Mouse (Mus musculus): Measurements from ENCODE around the gene Plxnb1. TPM values are rescaled to one million over a fixed set of nuclear protein-coding genes. Genes with fewer than 3 reads are reported as not detected.

The Plxnb1 gene
- polyA plus RNA-seq, 1 experiment from 2014 or later: 19.9 TPM

DNA sequence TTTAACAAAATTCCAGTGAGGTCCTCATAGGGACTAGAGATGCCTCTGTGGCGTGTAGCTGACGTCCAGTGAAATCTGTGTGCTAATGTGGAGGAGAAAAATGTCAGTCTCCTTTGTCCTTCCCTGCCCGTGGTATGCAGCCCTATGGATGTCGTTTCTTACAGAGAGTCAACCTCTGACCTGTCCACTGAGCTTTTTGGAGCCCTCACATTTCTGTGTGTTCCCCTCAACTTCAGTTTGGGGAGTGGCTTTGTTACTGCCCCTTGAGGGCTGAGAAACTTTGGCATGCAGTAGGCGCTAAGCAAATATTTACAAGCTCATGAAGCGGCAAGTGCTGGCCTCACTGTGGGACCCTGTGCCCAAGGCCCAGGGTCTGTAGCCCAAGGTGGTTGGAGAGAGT, 2.1 kb downstream of the Plxnb1 start:
- Histone ChIP-seq H3K27me3 (no peaks in the 10 kb centered on the region), H3K9ac (peak overlapping the region; percentile 95), H3K36me3 (peaks cover 32% of the 10 kb centered on the region), H3K4me3 (peak overlapping the region; percentile 63), H3K4me2 (peak overlapping the region; percentile 97), H3K9me3 (no peaks in the 10 kb centered on the region), H3K27ac (replicated peaks) (peak overlapping the region; percentile 100), H3K4me1 (replicated peaks) (peaks cover 70% of the 10 kb centered on the region)
- WGBS: 16% methylated on average over 6 of the region's 6 CpGs
- no peak for ATAC-seq (ENCODE audit: low read depth)

DNA sequence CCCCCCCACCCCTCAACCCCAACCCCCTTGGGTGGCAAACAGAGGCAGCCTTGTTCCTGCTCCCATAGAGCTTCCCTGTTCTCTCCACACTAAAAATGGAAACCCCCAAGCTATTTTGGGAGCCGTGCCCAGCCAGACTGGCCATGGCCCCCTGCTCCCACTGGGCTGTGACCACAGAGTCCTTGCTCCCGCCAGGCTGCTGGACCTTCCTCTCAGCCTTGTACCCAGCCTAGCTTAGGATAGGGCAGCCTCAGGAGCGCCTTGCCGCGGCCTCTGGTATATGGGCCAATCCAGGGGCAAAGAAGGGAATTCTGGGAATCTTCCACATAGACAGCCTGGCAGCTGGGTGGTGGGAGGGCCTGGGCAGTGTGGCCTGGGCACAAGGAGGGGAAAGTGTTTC, 2.6 kb downstream of the Plxnb1 start:
- Histone ChIP-seq H3K4me2 (peak overlapping the region; percentile 97), H3K4me1 (replicated peaks) (peaks cover 73% of the 10 kb centered on the region), H3K9me3 (no peaks in the 10 kb centered on the region), H3K36me3 (peaks cover 34% of the 10 kb centered on the region), H3K9ac (peak overlapping the region; percentile 95), H3K4me3 (peak overlapping the region; percentile 63), H3K27me3 (no peaks in the 10 kb centered on the region), H3K27ac (replicated peaks) (peak overlapping the region; percentile 100)
- WGBS: 45% methylated on average over 5 of the region's 5 CpGs
- peak; percentile 9; the same call in 1 of the 2 replicates for ATAC-seq (ENCODE audit: low read depth)

DNA sequence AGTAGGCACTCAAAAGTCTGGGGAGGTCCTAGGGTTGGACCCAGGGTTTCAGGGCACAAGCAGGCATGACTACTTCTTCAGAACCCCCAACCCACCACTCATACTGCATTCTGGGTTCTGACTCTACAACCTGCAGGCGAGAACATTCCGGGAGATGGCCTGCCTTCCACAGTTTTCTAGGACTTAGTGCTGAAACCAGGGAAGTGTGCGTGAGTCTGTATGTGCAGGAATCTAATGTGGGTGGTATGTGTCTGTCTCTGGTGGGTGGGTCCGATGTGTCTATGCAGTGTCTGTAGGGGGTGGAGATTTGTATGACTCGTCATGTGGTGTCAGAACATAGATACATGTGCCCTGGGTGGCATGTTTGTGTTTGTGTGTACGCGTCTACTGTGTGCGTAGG, 3.2 kb downstream of the Plxnb1 start:
- no peaks in the 10 kb centered on the region for H3K9me3 ChIP-seq
- peaks cover 73% of the 10 kb centered on the region for H3K4me1 ChIP-seq (replicated peaks)
- peak overlapping the region; percentile 63 for H3K4me3 ChIP-seq
- peak overlapping the region; percentile 100 for H3K27ac ChIP-seq (replicated peaks)
- no peak for ATAC-seq (ENCODE audit: low read depth)
- H3K4me2 ChIP-seq: peak overlapping the region; percentile 97
- 80% methylated on average over 8 of the region's 8 CpGs for WGBS
- peaks cover 39% of the 10 kb centered on the region for H3K36me3 ChIP-seq
- peak overlapping the region; percentile 95 for H3K9ac ChIP-seq
- no peaks in the 10 kb centered on the region for H3K27me3 ChIP-seq

DNA sequence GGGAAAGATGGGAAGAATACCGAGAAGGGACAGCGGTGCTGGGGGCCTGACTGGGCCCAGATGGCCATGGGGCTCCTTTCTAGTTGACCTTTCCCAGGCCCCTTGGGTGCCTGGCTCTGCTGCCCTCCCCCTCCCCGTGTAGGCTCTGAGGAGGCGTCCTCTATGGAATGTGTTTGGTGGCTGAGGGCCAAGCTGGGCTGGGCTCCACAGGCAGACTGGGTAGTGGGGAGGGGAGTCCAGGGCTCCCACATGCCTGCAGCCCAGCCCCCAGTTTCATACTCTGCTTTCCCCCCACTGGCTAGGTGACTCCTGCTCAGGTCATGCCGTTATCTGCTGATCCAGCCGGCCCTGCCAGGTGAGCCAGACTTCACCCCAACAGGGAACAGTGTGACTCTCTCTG, 3.8 kb downstream of the Plxnb1 start:
- Histone ChIP-seq H3K9ac (peak overlapping the region; percentile 95), H3K4me1 (replicated peaks) (peaks cover 73% of the 10 kb centered on the region), H3K27ac (replicated peaks) (peak overlapping the region; percentile 100), H3K27me3 (no peaks in the 10 kb centered on the region), H3K36me3 (peaks cover 45% of the 10 kb centered on the region), H3K4me2 (peak overlapping the region; percentile 97), H3K4me3 (peak overlapping the region; percentile 63), H3K9me3 (no peaks in the 10 kb centered on the region)
- no peak for ATAC-seq (ENCODE audit: low read depth)
- WGBS: 44% methylated on average over 5 of the region's 6 CpGs

DNA sequence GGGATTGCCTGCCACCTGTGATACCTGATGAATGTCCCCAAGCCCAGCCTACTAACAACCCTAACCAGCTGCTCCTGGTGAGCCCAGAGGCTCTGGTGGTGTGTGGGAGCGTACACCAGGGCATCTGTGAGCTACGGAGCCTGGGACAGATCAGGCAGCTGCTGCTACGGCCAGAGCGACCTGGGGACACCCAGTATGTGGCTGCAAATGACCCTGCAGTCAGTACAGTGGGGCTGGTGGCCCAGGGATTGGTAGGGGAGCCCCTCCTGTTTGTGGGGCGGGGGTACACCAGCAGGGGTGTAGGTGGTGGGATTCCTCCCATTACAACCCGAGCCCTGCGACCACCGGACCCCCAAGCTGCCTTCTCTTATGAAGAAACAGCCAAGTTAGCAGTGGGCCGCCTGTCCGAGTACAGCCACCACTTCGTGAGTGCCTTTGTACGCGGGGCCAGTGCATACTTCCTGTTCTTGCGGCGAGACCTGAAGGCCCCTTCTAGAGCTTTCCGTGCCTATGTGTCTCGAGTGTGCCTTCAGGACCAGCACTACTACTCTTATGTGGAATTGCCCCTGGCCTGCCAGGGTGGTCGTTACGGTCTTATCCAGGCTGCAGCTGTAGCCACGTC, 5.2 kb downstream of the Plxnb1 start:
- H3K4me2 ChIP-seq: no peak overlapping the region
- peaks cover 58% of the 10 kb centered on the region for H3K36me3 ChIP-seq
- H3K27ac ChIP-seq (replicated peaks): no peak overlapping the region

DNA sequence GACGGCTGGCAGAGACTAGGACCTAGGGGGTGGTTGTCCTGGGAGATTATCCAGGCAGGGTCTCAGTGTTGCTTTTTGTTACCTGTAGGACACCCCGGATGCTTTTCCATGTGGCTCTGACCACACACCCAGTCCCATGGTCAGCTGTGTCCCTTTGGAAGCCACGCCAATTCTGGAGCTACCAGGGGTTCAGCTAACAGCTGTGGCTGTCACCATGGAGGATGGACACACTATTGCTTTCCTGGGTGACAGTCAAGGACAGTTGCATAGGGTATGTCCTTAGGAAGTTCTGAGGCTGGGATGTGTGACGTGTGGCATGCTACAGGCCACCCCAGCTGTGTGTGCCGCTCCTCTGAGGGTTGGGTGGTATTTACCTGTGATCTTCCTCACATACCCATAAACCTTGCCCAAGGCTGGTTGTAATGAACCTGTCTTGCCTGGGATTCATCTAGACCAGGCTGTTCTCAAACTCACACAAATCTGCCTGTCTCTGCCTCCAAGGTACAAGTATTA, 6.8 kb downstream of the Plxnb1 start:
- Histone ChIP-seq H3K4me2 (no peak overlapping the region), H3K36me3 (peaks cover 74% of the 10 kb centered on the region), H3K27ac (replicated peaks) (no peak overlapping the region), H3K9me3 (no peaks in the 10 kb centered on the region), H3K27me3 (no peaks in the 10 kb centered on the region), H3K9ac (no peak overlapping the region), H3K4me1 (replicated peaks) (peaks cover 83% of the 10 kb centered on the region), H3K4me3 (no peak overlapping the region)
- 94% methylated on average over 5 of the region's 5 CpGs for WGBS
- ATAC-seq (ENCODE audit: low read depth): no peak

More for the DNA sequence above, 5.2 kb downstream of the Plxnb1 start:
- 0 out of 2 replicates have a peak overlapping the region, but pooled peaks have one; percentile 95 for H3K9ac ChIP-seq
- no peaks in the 10 kb centered on the region for H3K9me3 ChIP-seq
- no peaks in the 10 kb centered on the region for H3K27me3 ChIP-seq
- peaks cover 79% of the 10 kb centered on the region for H3K4me1 ChIP-seq (replicated peaks)
- 86% methylated on average over 20 of the region's 20 CpGs for WGBS
- ATAC-seq (ENCODE audit: low read depth): no peak
- H3K4me3 ChIP-seq: no peak overlapping the region

DNA sequence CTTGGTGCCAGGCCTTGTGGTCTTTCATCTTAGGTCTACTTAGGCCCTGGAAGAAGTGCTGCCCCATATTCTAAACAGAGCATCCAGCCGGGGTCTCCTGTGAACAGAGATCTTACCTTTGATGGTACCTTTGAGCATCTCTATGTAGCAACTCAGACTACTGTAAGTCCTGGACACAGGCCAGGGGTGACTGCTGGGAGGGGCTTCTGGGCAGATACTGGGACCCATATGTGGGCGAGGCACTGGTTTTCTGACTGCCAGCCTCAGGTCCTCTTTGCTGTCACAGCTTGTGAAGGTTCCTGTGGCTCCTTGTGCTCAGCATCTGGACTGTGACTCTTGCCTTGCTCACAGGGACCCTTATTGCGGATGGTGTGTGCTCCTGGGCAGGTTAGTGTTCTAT, 7.4 kb downstream of the Plxnb1 start:
- H3K9me3 ChIP-seq: no peaks in the 10 kb centered on the region
- no peak overlapping the region for H3K4me2 ChIP-seq
- H3K27ac ChIP-seq (replicated peaks): no peak overlapping the region
- no peak overlapping the region for H3K9ac ChIP-seq
- no peak overlapping the region for H3K4me3 ChIP-seq
- peaks cover 81% of the 10 kb centered on the region for H3K4me1 ChIP-seq (replicated peaks)
- ATAC-seq (ENCODE audit: low read depth): no peak
- 92% methylated on average over 3 of the region's 3 CpGs for WGBS
- no peaks in the 10 kb centered on the region for H3K27me3 ChIP-seq
- peaks cover 77% of the 10 kb centered on the region for H3K36me3 ChIP-seq

DNA sequence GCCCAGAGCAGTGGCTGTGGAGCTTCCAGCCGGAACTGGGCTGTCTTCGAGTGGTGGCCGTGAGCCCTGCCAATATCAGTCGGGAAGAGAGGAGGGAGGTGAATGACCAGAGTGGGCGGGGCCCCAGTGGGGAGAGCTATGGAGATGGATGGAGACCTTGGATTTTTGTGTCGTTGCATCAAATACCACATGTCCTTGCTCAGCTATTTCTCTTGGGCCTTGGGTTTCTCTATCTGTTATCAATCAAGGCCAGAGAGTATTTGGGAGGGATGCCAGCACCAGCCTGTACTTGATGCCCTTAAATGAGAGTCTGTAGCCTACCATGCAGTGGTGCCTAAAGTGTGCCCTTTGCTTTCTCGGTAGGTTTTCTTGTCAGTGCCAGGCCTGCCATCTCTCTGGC, 8.1 kb downstream of the Plxnb1 start:
- Histone ChIP-seq H3K36me3 (peaks cover 84% of the 10 kb centered on the region), H3K9ac (no peak overlapping the region), H3K9me3 (no peaks in the 10 kb centered on the region), H3K27me3 (no peaks in the 10 kb centered on the region), H3K4me1 (replicated peaks) (peaks cover 74% of the 10 kb centered on the region), H3K27ac (replicated peaks) (no peak overlapping the region), H3K4me3 (no peak overlapping the region), H3K4me2 (no peak overlapping the region)
- 79% methylated on average over 7 of the region's 7 CpGs for WGBS
- ATAC-seq (ENCODE audit: low read depth): no peak

DNA sequence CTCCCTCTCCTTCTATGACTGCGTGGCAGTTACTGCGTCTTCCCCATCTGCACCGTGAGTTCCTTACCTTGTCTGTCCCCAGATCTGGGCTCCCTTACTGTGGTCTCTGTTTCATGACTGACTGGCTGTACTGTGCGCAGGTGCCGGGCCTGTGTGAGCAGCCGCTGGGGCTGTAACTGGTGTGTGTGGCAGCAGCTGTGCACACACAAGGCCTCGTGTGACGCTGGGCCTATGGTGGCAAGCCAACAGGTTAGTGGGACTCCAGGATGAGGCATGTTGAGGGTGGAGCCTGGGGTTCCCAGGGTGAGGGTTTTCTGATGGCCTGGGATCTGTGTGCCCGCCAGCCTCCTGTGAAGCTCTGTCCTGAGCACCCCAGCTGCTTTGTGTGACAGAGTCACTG, 8.9 kb downstream of the Plxnb1 start:
- H3K4me1 ChIP-seq (replicated peaks): peaks cover 66% of the 10 kb centered on the region
- H3K4me3 ChIP-seq: no peak overlapping the region
- 82% methylated on average over 9 of the region's 9 CpGs for WGBS
- peaks cover 93% of the 10 kb centered on the region for H3K36me3 ChIP-seq
- no peaks in the 10 kb centered on the region for H3K27me3 ChIP-seq
- H3K27ac ChIP-seq (replicated peaks): 0 out of 2 replicates have a peak overlapping the region, but pooled peaks have one; percentile 33
- no peak overlapping the region for H3K4me2 ChIP-seq
- no peak overlapping the region for H3K9ac ChIP-seq
- ATAC-seq (ENCODE audit: low read depth): no peak
- no peaks in the 10 kb centered on the region for H3K9me3 ChIP-seq

DNA sequence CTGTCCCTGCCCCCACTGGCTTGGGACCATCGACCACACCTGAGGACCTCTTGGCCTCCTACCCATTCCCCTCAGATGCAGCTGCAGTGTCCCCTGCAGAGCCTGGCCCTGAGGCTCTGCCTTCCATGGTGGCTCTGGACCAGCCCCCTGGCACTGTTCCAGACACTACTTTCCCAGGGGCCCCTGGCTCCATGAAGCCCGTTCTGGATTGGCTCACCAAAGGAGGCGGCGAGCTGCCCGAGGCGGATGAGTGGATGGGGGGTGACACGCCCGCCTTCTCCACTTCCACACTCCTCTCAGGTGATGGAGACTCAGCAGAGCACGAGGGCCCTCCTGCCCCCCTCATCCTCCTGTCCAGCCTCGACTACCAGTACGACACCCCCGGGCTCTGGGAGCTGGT, 9.8 kb downstream of the Plxnb1 start:
- Histone ChIP-seq H3K27me3 (no peaks in the 10 kb centered on the region), H3K9ac (no peak overlapping the region; the same call in 1 of the 2 replicates), H3K4me1 (replicated peaks) (peaks cover 56% of the 10 kb centered on the region), H3K4me2 (no peak overlapping the region), H3K4me3 (no peak overlapping the region), H3K36me3 (peaks cover 93% of the 10 kb centered on the region), H3K27ac (replicated peaks) (peak overlapping the region; percentile 33; the same call in 1 of the 2 replicates), H3K9me3 (no peaks in the 10 kb centered on the region)
- ATAC-seq (ENCODE audit: low read depth): 0 out of 2 replicates have a peak, but pooled peaks have one; percentile 11
- 71% methylated on average over 12 of the region's 12 CpGs for WGBS

DNA sequence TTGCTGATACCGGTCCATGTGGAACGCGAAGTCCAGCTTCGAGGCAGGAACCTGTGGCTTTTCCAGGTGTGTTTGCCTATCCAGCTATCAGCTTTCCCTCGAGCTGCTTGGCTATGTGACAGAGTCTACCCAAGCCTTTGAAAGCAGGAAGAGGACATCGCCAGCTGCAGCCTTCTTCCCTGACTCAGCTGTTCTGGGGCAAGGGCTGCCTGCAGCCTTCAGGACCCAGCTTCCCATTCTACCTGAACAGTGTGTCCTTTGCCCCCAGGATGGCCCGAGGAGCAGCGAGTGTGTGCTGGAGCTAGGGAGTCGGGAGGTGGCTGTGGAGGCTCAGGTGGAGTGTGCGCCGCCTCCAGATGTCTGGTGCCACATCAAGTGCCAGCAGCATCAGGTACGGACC, 10.5 kb downstream of the Plxnb1 start:
- H3K27ac ChIP-seq (replicated peaks): no peak overlapping the region
- H3K9me3 ChIP-seq: no peaks in the 10 kb centered on the region
- no peak overlapping the region for H3K4me3 ChIP-seq
- ATAC-seq (ENCODE audit: low read depth): no peak
- no peaks in the 10 kb centered on the region for H3K27me3 ChIP-seq
- no peak overlapping the region for H3K9ac ChIP-seq
- H3K4me2 ChIP-seq: no peak overlapping the region
- H3K36me3 ChIP-seq: peaks cover 93% of the 10 kb centered on the region
- WGBS: 95% methylated on average over 12 of the region's 12 CpGs
- peaks cover 50% of the 10 kb centered on the region for H3K4me1 ChIP-seq (replicated peaks)

DNA sequence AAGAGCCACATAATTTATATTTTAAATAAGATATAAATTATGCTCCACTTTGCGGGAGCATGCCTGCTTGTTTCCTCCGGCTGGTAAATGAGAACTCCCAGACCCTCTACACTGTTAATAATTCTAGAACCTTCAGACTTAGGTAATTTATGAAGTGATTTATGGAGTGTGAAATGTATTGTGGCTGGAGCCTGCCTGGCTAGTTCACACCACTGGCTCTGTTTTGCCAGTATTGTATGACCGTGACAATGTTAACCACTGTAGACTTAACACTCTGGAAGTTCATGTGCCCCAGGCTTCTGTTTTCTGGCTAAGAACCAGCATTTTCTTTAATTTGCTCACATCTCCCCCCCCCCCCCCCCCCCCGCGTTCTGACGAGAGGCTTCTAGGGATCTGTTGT, 12.2 kb downstream of the Plxnb1 start:
- Histone ChIP-seq H3K9ac (0 out of 2 replicates have a peak overlapping the region, but pooled peaks have one; percentile 39), H3K27me3 (no peaks in the 10 kb centered on the region), H3K4me1 (replicated peaks) (peaks cover 37% of the 10 kb centered on the region), H3K4me3 (no peak overlapping the region), H3K9me3 (no peaks in the 10 kb centered on the region), H3K27ac (replicated peaks) (no peak overlapping the region), H3K36me3 (peaks cover 96% of the 10 kb centered on the region), H3K4me2 (no peak overlapping the region)
- 30% methylated on average over 3 of the region's 6 CpGs for WGBS
- no peak for ATAC-seq (ENCODE audit: low read depth)

DNA sequence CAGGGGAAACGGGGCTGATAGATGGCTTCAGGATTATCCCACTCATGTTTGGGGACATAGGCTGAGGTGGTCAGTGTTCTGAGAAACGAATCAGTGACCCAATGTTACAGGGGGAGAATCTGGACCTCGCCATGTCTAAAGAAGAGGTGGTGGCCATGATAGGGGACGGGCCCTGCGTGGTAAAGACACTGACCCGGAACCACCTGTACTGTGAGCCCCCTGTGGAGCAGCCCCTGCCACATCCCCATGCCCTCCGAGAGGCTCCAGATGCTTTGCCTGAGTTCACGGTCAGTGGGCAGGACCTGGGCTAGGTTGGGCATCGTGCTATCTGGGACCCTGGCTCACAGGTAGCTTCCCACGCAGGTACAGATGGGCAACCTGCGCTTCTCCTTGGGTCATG, 15.1 kb downstream of the Plxnb1 start:
- WGBS: 93% methylated on average over 11 of the region's 11 CpGs
- Histone ChIP-seq H3K4me1 (replicated peaks) (peaks cover 16% of the 10 kb centered on the region), H3K27ac (replicated peaks) (no peak overlapping the region)

More for the DNA sequence above, 15.1 kb downstream of the Plxnb1 start:
- peaks cover 98% of the 10 kb centered on the region for H3K36me3 ChIP-seq
- no peaks in the 10 kb centered on the region for H3K27me3 ChIP-seq
- H3K4me3 ChIP-seq: no peak overlapping the region
- no peak for ATAC-seq (ENCODE audit: low read depth)
- H3K9ac ChIP-seq: no peak overlapping the region
- no peak overlapping the region for H3K4me2 ChIP-seq
- no peaks in the 10 kb centered on the region for H3K9me3 ChIP-seq

Measured in neural tube, embryonic 13.5 days (tissue).